8 mouse cellular contexts compared by ENCODE assay signal in the genomic region with DNA sequence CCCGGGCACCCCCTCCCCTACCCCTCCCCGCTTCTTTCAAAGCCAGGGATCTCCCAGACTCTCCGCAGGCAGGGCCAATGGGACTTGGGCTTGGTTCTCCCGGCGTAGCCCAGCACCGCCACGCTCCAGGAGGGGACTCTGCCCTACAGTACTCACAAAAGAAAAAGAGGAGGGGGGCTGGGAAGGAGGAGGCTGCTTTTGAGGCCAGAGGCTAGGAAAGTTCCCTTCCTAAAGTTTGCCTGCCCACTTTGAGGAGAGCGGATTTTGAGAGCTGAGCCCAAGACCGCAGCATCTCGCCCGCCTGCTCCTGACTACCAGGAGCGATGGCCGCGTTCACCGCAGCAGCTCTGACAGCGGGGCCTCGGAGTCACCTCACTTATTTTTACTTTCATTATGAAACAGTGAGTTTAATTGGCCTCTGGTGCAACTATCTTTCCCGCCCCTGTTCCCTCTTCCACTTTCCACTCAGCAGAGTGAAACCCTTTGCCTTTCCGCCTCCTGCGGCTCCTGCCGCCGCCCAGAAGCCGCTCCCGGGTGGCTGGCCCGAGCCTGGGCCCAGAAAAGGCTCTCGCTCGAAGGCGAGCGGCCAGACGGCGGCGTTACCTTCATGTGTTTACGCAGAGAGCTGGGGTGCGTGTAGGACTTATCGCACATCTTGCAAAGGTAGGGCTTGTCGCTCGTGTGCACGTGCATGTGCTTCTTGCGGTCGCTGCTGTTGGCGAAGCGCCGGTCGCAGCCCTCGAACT. TPM values are rescaled to one million over a fixed set of nuclear protein-coding genes. Genes with fewer than 3 reads are reported as not detected.
DNase-seq lines count a peak whose midpoint lies in the region; ATAC-seq lines count a peak whose summit lies in the region.

A gene (plus strand): TSS at position 558 of the 746 bp plus-strand sequence.

- H3K36me3 ChIP-seq in kidney, embryonic 14.5 days (ENCODE audit: control insufficient read depth, insufficient read depth, low read length) = no peaks in the 10 kb centered on the region
- H3K36me3 ChIP-seq in forebrain, embryonic 11.5 days (ENCODE audit: control insufficient read depth, insufficient read depth, low read length) = no peaks in the 10 kb centered on the region
- H3K36me3 ChIP-seq in limb, embryonic 11.5 days (ENCODE audit: control insufficient read depth, insufficient read depth, low read length) = no peaks in the 10 kb centered on the region
- peaks cover 13% of the 10 kb centered on the region for H3K36me3 ChIP-seq in neural tube, embryonic 13.5 days

- WGBS in kidney, embryonic 14.5 days = under 1% methylated on average over 45 of the region's 45 CpGs
- WGBS in forebrain, embryonic 11.5 days = under 1% methylated on average over 44 of the region's 45 CpGs
- WGBS in limb, embryonic 11.5 days = under 1% methylated on average over 45 of the region's 45 CpGs
- under 1% methylated on average over 45 of the region's 45 CpGs for WGBS in neural tube, embryonic 13.5 days

- no peak for DNase-seq in kidney, postnatal 14 days
- DNase-seq in ZHBTc4 (ENCODE audit: low read depth, low spot score) = peak; percentile 70
- peak; percentile 88 for DNase-seq in forebrain, embryonic 11.5 days (ENCODE audit: low spot score)
- peak; percentile 76 for DNase-seq in limb, embryonic 11.5 days (ENCODE audit: low spot score)
- no peak for DNase-seq in frontal cortex, postnatal 10 days (ENCODE audit: low spot score in 2 of 2)
- no peak for DNase-seq in gastrocnemius, postnatal 25 days

- H3K27me3 ChIP-seq in kidney, embryonic 14.5 days (ENCODE audit: control insufficient read depth, insufficient read depth, low read length) = peaks cover 84% of the 10 kb centered on the region
- peaks cover 16% of the 10 kb centered on the region for H3K27me3 ChIP-seq in forebrain, embryonic 11.5 days (ENCODE audit: control insufficient read depth, insufficient read depth, low read length)
- peaks cover 79% of the 10 kb centered on the region for H3K27me3 ChIP-seq in limb, embryonic 11.5 days (ENCODE audit: control insufficient read depth, insufficient read depth, low read length)
- peaks cover 46% of the 10 kb centered on the region for H3K27me3 ChIP-seq in neural tube, embryonic 13.5 days

- peak within 1 kb of the TSS; percentile 18; the same call in 1 of the 2 replicates for H3K4me2 ChIP-seq in kidney, embryonic 14.5 days (replicated peaks; ENCODE audit: low read depth, low read length)
- H3K4me2 ChIP-seq in forebrain, embryonic 11.5 days (ENCODE audit: low read depth, low read length, severe bottlenecking) = peak within 1 kb of the TSS; percentile 49
- peak within 1 kb of the TSS; percentile 24 for H3K4me2 ChIP-seq in limb, embryonic 11.5 days (ENCODE audit: low read depth, severe bottlenecking)
- peak within 1 kb of the TSS; percentile 57 for H3K4me2 ChIP-seq in neural tube, embryonic 13.5 days

- H3K4me1 ChIP-seq in kidney, embryonic 14.5 days (ENCODE audit: control insufficient read depth, insufficient read depth, low read length) = no peaks in the 10 kb centered on the region
- no peaks in the 10 kb centered on the region; the same call in 1 of the 2 replicates for H3K4me1 ChIP-seq in forebrain, embryonic 11.5 days (replicated peaks; ENCODE audit: control insufficient read depth, insufficient read depth, low read length)
- H3K4me1 ChIP-seq in limb, embryonic 11.5 days (ENCODE audit: control insufficient read depth, insufficient read depth, low read length) = no peaks in the 10 kb centered on the region
- peaks cover 4% of the 10 kb centered on the region for H3K4me1 ChIP-seq in neural tube, embryonic 13.5 days (replicated peaks)

- H3K9ac ChIP-seq in kidney, embryonic 14.5 days (ENCODE audit: low read depth, low read length) = no peak within 1 kb of the TSS
- peak within 1 kb of the TSS; percentile 98 for H3K9ac ChIP-seq in forebrain, embryonic 11.5 days (ENCODE audit: low read length)
- no peak within 1 kb of the TSS for H3K9ac ChIP-seq in limb, embryonic 11.5 days (ENCODE audit: low read length)
- H3K9ac ChIP-seq in neural tube, embryonic 13.5 days = peak within 1 kb of the TSS; percentile 98

- ATAC-seq in kidney, embryonic 14.5 days (ENCODE audit: low FRiP score, low TSS enrichment) = peak; percentile 59; the same call in 1 of the 2 replicates
- ATAC-seq in forebrain, embryonic 11.5 days (replicated peaks; ENCODE audit: low FRiP score) = peak; percentile 84
- ATAC-seq in limb, embryonic 11.5 days (ENCODE audit: insufficient number of reproducible peaks, low FRiP score, low TSS enrichment, low read depth) = peak; percentile 52; the same call in 1 of the 2 replicates
- peak; percentile 55 for ATAC-seq in neural tube, embryonic 13.5 days (ENCODE audit: low read depth)

- no peak within 1 kb of the TSS for H3K27ac ChIP-seq in kidney, embryonic 14.5 days (ENCODE audit: low read depth, low read length)
- H3K27ac ChIP-seq in forebrain, embryonic 11.5 days (ENCODE audit: low read depth, low read length) = peak within 1 kb of the TSS; percentile 95
- no peak within 1 kb of the TSS for H3K27ac ChIP-seq in limb, embryonic 11.5 days (replicated peaks; ENCODE audit: low read depth, low read length)
- H3K27ac ChIP-seq in neural tube, embryonic 13.5 days (replicated peaks) = peak within 1 kb of the TSS; percentile 99

- H3K9me3 ChIP-seq in kidney, embryonic 14.5 days (ENCODE audit: control insufficient read depth, low read length) = no peaks in the 10 kb centered on the region
- H3K9me3 ChIP-seq in forebrain, embryonic 11.5 days (ENCODE audit: control insufficient read depth, low read length) = no peaks in the 10 kb centered on the region
- H3K9me3 ChIP-seq in limb, embryonic 11.5 days (ENCODE audit: control insufficient read depth, low read length) = no peaks in the 10 kb centered on the region
- no peaks in the 10 kb centered on the region for H3K9me3 ChIP-seq in neural tube, embryonic 13.5 days

- H3K4me3 ChIP-seq in kidney, embryonic 14.5 days (ENCODE audit: low read length) = peak within 1 kb of the TSS; percentile 24
- H3K4me3 ChIP-seq in forebrain, embryonic 11.5 days (ENCODE audit: low read depth, low read length) = peak within 1 kb of the TSS; percentile 72
- peak within 1 kb of the TSS; percentile 23; the same call in 1 of the 2 replicates for H3K4me3 ChIP-seq in limb, embryonic 11.5 days (ENCODE audit: low read depth, low read length)
- peak within 1 kb of the TSS; percentile 72 for H3K4me3 ChIP-seq in neural tube, embryonic 13.5 days

RNA-seq across cellular contexts. Expression of the gene that starts here (rescaled TPM):
- polyA plus RNA-seq in kidney, embryonic 14.5 days (2014; fragmentation: Nextera tagmentation; extraction: Ambion mirVana) = not detected in 2 replicates
- 58.8 and 59.5 TPM in 2 replicates for polyA plus RNA-seq in forebrain, embryonic 11.5 days (2014; fragmentation: Nextera tagmentation; extraction: Ambion mirVana)
- polyA plus RNA-seq in limb, embryonic 11.5 days (2014; fragmentation: Nextera tagmentation; extraction: Ambion mirVana) = 0.34 and 0.37 TPM in 2 replicates
- polyA plus RNA-seq in neural tube, embryonic 13.5 days (2015; fragmentation: Nextera tagmentation; extraction: Ambion mirVana) = 43.0 and 51.6 TPM in 2 replicates
- total RNA-seq in gastrocnemius, postnatal 25 days (2021) = not detected

Comparison
In these comparisons a context has a peak if more than half of its experiments do, and no peak if none do; other contexts are left out.
1. RNA of the gene that starts here (polyA plus RNA-seq): 58.8 to 59.5 TPM in forebrain, embryonic 11.5 days and 43.0 to 51.6 TPM in neural tube, embryonic 13.5 days; 0.34 to 0.37 TPM in limb, embryonic 11.5 days and not detected in kidney, embryonic 14.5 days; every median in the first group is over 10 times any median in the second.
2. Peak in ATAC-seq, H3K4me3 ChIP-seq and H3K4me2 ChIP-seq in kidney, embryonic 14.5 days; RNA of the gene not detected or under 1 TPM.
3. Peak in DNase-seq, ATAC-seq, H3K4me3 ChIP-seq and H3K4me2 ChIP-seq in limb, embryonic 11.5 days; RNA of the gene not detected or under 1 TPM.
4. H3K27ac ChIP-seq: peak in forebrain, embryonic 11.5 days (single experiment) and neural tube, embryonic 13.5 days (single experiment); none in kidney, embryonic 14.5 days (single experiment) and limb, embryonic 11.5 days (single experiment).
5. H3K9ac ChIP-seq: peak in forebrain, embryonic 11.5 days (single experiment) and neural tube, embryonic 13.5 days (single experiment); none in kidney, embryonic 14.5 days (single experiment) and limb, embryonic 11.5 days (single experiment).
6. DNase-seq: peak in ZHBTc4 (single experiment) and forebrain, embryonic 11.5 days (single experiment); none in kidney, postnatal 14 days (single experiment), frontal cortex, postnatal 10 days (0 of 2) and gastrocnemius, postnatal 25 days (single experiment).
7. Peak in every context shown above with its lines, with median percentiles within 50 percentile points of each other: ATAC-seq, H3K4me2 ChIP-seq and H3K4me3 ChIP-seq.